Mouse (Mus musculus): ENCODE results near the gene Kdm3a. TPM values are rescaled to one million over a fixed set of nuclear protein-coding genes. Genes with fewer than 3 reads are reported as not detected.

The Kdm3a gene
- polyA plus RNA-seq (2015; fragmentation: Nextera tagmentation; extraction: Ambion mirVana): 28.3 and 32.4 TPM in 2 replicates

GRCm38 (mm10) chr6:71632829-71633662 is at the start of gene Kdm3a:
TSS of gene Kdm3a (minus strand) at chr6:71632990.
- H3K4me1 ChIP-seq: peaks cover 28% of the 10 kb centered on the region
- peak within 1 kb of the TSS; percentile 71 for H3K4me2 ChIP-seq
- 0 out of 2 replicates have a peak, but pooled peaks cover 6% of the 10 kb centered on the region for H3K27me3 ChIP-seq (replicated peaks)
- peak within 1 kb of the TSS; percentile 65 for H3K9ac ChIP-seq (replicated peaks)
- H3K36me3 ChIP-seq: 0 out of 2 replicates have a peak, but pooled peaks cover 4% of the 10 kb centered on the region
- peak; percentile 98 for ATAC-seq (ENCODE audit: low FRiP score)
- H3K27ac ChIP-seq (replicated peaks): peak within 1 kb of the TSS; percentile 100
- WGBS: under 1% methylated on average over 61 of the region's 63 CpGs
- no peaks in the 10 kb centered on the region for H3K9me3 ChIP-seq (replicated peaks)
- H3K4me3 ChIP-seq (replicated peaks): peak within 1 kb of the TSS; percentile 68

DNA sequence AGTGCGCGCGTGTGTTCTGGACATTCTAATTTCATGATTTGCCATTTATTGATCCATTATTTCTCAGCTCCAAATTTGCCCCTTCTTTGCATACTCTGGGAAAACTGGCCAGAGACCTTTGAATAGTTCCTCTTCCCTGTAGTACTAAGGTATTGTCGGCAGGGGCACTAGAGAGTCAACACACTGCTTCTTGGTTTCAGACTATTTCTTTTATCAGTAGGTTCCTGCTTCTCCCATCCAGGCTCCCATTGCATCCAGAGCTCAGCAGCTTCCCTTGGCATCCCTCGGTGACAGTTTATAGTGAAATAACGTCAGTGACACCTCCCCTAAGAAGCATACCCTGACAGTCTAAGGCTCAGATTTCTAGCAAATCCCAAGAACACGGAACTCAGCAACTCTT is 46.1 kb upstream of the Kdm3a start:
- WGBS: 64% methylated on average over 7 of the region's 7 CpGs
- no peak for ATAC-seq (ENCODE audit: low FRiP score)
- H3K4me3 ChIP-seq (replicated peaks): no peak overlapping the region
- H3K4me1 ChIP-seq: no peaks in the 10 kb centered on the region
- H3K27me3 ChIP-seq (replicated peaks): no peaks in the 10 kb centered on the region
- no peak overlapping the region for H3K27ac ChIP-seq (replicated peaks)
- H3K4me2 ChIP-seq: no peak overlapping the region
- no peaks in the 10 kb centered on the region for H3K36me3 ChIP-seq
- H3K9me3 ChIP-seq (replicated peaks): no peaks in the 10 kb centered on the region
- no peak overlapping the region for H3K9ac ChIP-seq (replicated peaks)

DNA sequence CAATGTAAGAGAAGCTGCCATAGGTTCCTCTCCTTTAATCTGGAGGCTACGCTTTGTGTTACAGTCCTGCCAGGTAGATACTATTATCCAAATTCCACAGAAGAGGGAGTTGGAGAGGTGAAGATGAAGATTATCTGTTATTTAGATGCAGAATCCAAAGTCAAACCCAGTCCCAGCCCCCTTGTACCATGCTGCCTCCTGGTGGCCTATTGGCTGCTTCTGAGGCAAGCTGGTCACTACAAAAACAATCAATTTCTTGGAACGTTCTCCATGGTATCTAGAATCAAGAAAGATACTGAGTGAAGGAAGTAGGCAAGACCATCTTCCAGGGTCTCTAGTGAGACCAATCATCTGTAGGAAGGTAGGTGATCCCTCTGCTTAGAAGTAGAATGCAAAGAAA is 40.4 kb upstream of the Kdm3a start:
- H3K36me3 ChIP-seq: no peaks in the 10 kb centered on the region
- H3K9me3 ChIP-seq (replicated peaks): peaks cover 3% of the 10 kb centered on the region; the same call in 1 of the 2 replicates
- no peak overlapping the region for H3K9ac ChIP-seq (replicated peaks)
- no peak overlapping the region for H3K27ac ChIP-seq (replicated peaks)
- no peaks in the 10 kb centered on the region for H3K4me1 ChIP-seq
- H3K4me3 ChIP-seq (replicated peaks): no peak overlapping the region
- ATAC-seq (ENCODE audit: low FRiP score): no peak
- no peak overlapping the region for H3K4me2 ChIP-seq
- WGBS: 67% methylated on average over 2 of the region's 2 CpGs
- no peaks in the 10 kb centered on the region for H3K27me3 ChIP-seq (replicated peaks)

GRCm38 (mm10) chr6:71664511-71664910 is 31.7 kb upstream of the Kdm3a start:
- no peak overlapping the region for H3K4me3 ChIP-seq (replicated peaks)
- peaks cover 3% of the 10 kb centered on the region; the same call in 1 of the 2 replicates for H3K9me3 ChIP-seq (replicated peaks)
- 83% methylated on average over 1 of the region's 1 CpGs for WGBS
- H3K4me2 ChIP-seq: no peak overlapping the region
- H3K27me3 ChIP-seq (replicated peaks): no peaks in the 10 kb centered on the region
- H3K9ac ChIP-seq (replicated peaks): no peak overlapping the region
- no peaks in the 10 kb centered on the region for H3K36me3 ChIP-seq
- H3K27ac ChIP-seq (replicated peaks): no peak overlapping the region
- H3K4me1 ChIP-seq: no peaks in the 10 kb centered on the region
- ATAC-seq (ENCODE audit: low FRiP score): no peak

DNA sequence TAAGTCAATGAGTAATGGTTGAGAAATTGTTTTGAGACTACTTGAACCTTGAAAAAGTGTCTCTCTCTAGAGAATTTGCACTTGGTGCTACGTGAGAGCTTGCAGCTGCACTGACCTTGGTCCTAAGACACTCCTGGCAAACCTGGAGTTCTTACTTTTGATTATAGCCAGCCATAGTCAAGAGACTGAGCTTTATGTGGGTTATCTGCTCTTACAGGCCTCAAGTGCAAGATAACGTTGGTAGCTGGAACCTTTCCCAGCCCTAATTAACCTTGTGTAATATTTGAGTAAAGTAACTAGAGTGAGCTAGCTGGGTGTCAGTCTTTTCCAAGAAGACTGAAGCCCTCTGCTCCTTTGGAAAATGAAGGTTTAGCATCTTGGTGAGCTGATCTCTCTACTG is 25.5 kb upstream of the Kdm3a start:
- H3K9me3 ChIP-seq (replicated peaks): no peaks in the 10 kb centered on the region
- no peaks in the 10 kb centered on the region for H3K27me3 ChIP-seq (replicated peaks)
- no peaks in the 10 kb centered on the region for H3K4me1 ChIP-seq
- H3K36me3 ChIP-seq: no peaks in the 10 kb centered on the region
- H3K4me3 ChIP-seq (replicated peaks): no peak overlapping the region
- H3K4me2 ChIP-seq: no peak overlapping the region
- 72% methylated on average over 2 of the region's 2 CpGs for WGBS
- ATAC-seq (ENCODE audit: low FRiP score): no peak
- H3K27ac ChIP-seq (replicated peaks): no peak overlapping the region
- no peak overlapping the region for H3K9ac ChIP-seq (replicated peaks)

- Histone ChIP-seq H3K4me3 (replicated peaks) (no peak overlapping the region), H3K9ac (replicated peaks) (no peak overlapping the region), H3K4me2 (no peak overlapping the region), H3K27ac (replicated peaks) (no peak overlapping the region), H3K36me3 (no peaks in the 10 kb centered on the region), H3K27me3 (replicated peaks) (no peaks in the 10 kb centered on the region), H3K4me1 (no peaks in the 10 kb centered on the region), H3K9me3 (replicated peaks) (no peaks in the 10 kb centered on the region)
- no peak for ATAC-seq (ENCODE audit: low FRiP score)
- 80% methylated on average over 3 of the region's 3 CpGs for WGBS
These were observed 23.0 kb upstream of the Kdm3a start for GRCm38 (mm10) chr6:71655835-71656234.

DNA sequence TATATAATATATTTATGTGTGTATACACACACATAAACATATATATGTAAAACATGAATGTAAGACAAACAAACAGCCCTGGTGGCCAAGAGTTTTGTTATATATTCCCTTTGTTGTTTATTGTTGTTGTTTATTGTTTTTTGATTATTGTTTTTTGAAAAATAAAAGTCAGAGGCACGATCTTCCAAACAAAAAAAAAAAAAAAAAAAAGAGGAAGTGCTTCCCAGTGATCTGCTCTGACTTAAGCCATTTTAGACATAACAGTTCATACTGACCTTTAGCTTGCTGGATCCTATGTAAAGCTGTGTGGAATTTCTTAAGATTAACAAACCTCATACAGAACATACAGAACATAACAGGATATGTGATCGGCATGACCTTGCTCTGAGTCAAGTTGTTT is 19.1 kb upstream of the Kdm3a start:
- Histone ChIP-seq H3K27ac (replicated peaks) (no peak overlapping the region), H3K4me1 (no peaks in the 10 kb centered on the region), H3K36me3 (no peaks in the 10 kb centered on the region), H3K9me3 (replicated peaks) (no peaks in the 10 kb centered on the region), H3K27me3 (replicated peaks) (no peaks in the 10 kb centered on the region), H3K4me2 (no peak overlapping the region), H3K4me3 (replicated peaks) (no peak overlapping the region), H3K9ac (replicated peaks) (no peak overlapping the region)
- 86% methylated on average over 2 of the region's 2 CpGs for WGBS
- ATAC-seq (ENCODE audit: low FRiP score): no peak

DNA sequence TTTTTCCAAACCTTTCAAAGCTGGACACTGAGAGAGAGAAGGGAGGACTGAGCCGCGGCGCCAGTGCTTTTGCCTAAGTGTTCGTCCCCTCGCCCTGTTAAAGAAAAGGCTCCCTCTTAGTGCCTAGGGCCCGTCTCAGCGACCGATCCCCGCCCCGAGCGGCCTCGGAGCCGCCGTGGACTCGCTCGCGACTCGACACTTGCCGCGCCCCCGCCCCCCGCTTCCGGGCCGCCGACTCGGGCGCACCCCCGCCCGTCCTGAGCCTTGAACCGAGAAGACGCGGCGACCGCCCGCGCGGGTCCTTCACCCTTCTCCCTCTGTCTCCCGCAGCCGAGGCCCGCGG is 333 bp downstream of the Kdm3a start:
- ATAC-seq (ENCODE audit: low FRiP score): peak; percentile 64
- 0 out of 2 replicates have a peak, but pooled peaks cover 4% of the 10 kb centered on the region for H3K27me3 ChIP-seq (replicated peaks)
- H3K27ac ChIP-seq (replicated peaks): peak overlapping the region; percentile 100
- peak overlapping the region; percentile 68 for H3K4me3 ChIP-seq (replicated peaks)
- peaks cover 28% of the 10 kb centered on the region for H3K4me1 ChIP-seq
- peak overlapping the region; percentile 71 for H3K4me2 ChIP-seq
- H3K9ac ChIP-seq (replicated peaks): peak overlapping the region; percentile 63
- under 1% methylated on average over 40 of the region's 41 CpGs for WGBS
- H3K36me3 ChIP-seq: 0 out of 2 replicates have a peak, but pooled peaks cover 4% of the 10 kb centered on the region
- no peaks in the 10 kb centered on the region for H3K9me3 ChIP-seq (replicated peaks)

- Histone ChIP-seq H3K9me3 (replicated peaks) (no peaks in the 10 kb centered on the region), H3K36me3 (peaks cover 8% of the 10 kb centered on the region), H3K4me2 (peak overlapping the region; percentile 71), H3K27me3 (replicated peaks) (no peaks in the 10 kb centered on the region), H3K4me1 (peaks cover 28% of the 10 kb centered on the region), H3K4me3 (replicated peaks) (peak overlapping the region; percentile 68), H3K9ac (replicated peaks) (peak overlapping the region; percentile 63), H3K27ac (replicated peaks) (peak overlapping the region; percentile 100)
- WGBS: 1% methylated on average over 41 of the region's 42 CpGs
- 0 out of 2 replicates have a peak, but pooled peaks have one; percentile 0 for ATAC-seq (ENCODE audit: low FRiP score)
These were observed 906 bp downstream of the Kdm3a start for GRCm38 (mm10) chr6:71631706-71632461.

- H3K9me3 ChIP-seq (replicated peaks): no peaks in the 10 kb centered on the region
- 7% methylated on average over 2 of the region's 2 CpGs for WGBS
- ATAC-seq (ENCODE audit: low FRiP score): no peak
- H3K27me3 ChIP-seq (replicated peaks): no peaks in the 10 kb centered on the region
- peak overlapping the region; percentile 71 for H3K4me2 ChIP-seq
- peaks cover 28% of the 10 kb centered on the region for H3K4me1 ChIP-seq
- peak overlapping the region; percentile 68 for H3K4me3 ChIP-seq (replicated peaks)
- no peak overlapping the region for H3K9ac ChIP-seq (replicated peaks)
- no peak overlapping the region for H3K27ac ChIP-seq (replicated peaks)
- H3K36me3 ChIP-seq: peaks cover 13% of the 10 kb centered on the region
These were observed 1.6 kb downstream of the Kdm3a start for GRCm38 (mm10) chr6:71631196-71631595.

DNA sequence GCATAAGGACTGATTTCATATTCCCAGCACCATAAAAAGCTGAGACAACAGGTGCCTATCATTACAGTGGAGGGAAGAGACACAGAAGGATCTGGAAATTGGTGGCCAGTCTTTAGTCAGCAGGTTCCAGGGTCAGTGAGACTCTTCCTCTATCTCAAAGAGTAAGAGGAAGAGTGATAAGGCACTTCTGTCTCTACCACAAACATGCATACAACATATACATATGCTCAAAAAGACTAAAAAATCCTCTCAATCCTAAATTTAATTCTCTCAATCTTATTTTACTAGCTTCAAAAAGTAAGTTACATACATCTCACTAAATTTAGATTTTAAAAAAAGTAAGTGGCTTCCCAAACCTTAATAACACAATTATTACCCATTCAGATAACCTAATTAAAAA is 5.5 kb downstream of the Kdm3a start:
- H3K4me3 ChIP-seq (replicated peaks): no peak overlapping the region
- no peak for ATAC-seq (ENCODE audit: low FRiP score)
- no peak overlapping the region for H3K4me2 ChIP-seq
- peaks cover 36% of the 10 kb centered on the region for H3K36me3 ChIP-seq
- H3K27ac ChIP-seq (replicated peaks): no peak overlapping the region
- H3K4me1 ChIP-seq: peaks cover 28% of the 10 kb centered on the region
- no peaks in the 10 kb centered on the region for H3K27me3 ChIP-seq (replicated peaks)
- H3K9ac ChIP-seq (replicated peaks): no peak overlapping the region
- H3K9me3 ChIP-seq (replicated peaks): no peaks in the 10 kb centered on the region

- Histone ChIP-seq H3K27ac (replicated peaks) (no peak overlapping the region), H3K36me3 (peaks cover 40% of the 10 kb centered on the region), H3K4me3 (replicated peaks) (no peak overlapping the region), H3K9me3 (replicated peaks) (no peaks in the 10 kb centered on the region), H3K4me2 (no peak overlapping the region), H3K4me1 (peaks cover 17% of the 10 kb centered on the region), H3K9ac (replicated peaks) (no peak overlapping the region), H3K27me3 (replicated peaks) (no peaks in the 10 kb centered on the region)
- WGBS: 89% methylated on average over 2 of the region's 2 CpGs
- no peak for ATAC-seq (ENCODE audit: low FRiP score)
These were observed 6.8 kb downstream of the Kdm3a start for GRCm38 (mm10) chr6:71625984-71626383.

Data from neural tube, embryonic 15.5 days (tissue).